Mouse (Mus musculus): Measurements from ENCODE around the gene Cldn34d.

Cldn34d gene

DNA sequence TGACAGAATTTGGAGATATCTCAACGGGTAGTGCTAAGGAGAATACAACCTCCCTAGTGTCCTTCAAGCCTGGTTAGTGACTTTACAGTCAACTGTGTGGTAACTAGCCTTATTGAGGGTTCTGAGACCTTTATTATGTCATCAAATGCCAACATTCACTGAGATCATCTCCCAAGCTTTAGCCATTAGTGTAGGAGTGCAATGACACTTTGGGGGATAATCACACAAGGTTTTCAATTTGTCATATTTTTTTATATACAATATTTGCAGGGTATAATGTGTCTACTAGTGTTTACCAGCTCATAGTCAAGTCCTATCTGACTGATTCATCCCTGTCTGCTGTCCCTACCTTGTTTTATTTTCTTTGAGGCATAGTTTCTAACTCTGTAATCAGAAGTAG is at the start of gene Cldn34d:
Gene Cldn34d, minus strand, starts transcription at position 101 of the 400 bp plus-strand sequence.
- DNase-seq (ENCODE audit: low spot score) = no peak

DNA sequence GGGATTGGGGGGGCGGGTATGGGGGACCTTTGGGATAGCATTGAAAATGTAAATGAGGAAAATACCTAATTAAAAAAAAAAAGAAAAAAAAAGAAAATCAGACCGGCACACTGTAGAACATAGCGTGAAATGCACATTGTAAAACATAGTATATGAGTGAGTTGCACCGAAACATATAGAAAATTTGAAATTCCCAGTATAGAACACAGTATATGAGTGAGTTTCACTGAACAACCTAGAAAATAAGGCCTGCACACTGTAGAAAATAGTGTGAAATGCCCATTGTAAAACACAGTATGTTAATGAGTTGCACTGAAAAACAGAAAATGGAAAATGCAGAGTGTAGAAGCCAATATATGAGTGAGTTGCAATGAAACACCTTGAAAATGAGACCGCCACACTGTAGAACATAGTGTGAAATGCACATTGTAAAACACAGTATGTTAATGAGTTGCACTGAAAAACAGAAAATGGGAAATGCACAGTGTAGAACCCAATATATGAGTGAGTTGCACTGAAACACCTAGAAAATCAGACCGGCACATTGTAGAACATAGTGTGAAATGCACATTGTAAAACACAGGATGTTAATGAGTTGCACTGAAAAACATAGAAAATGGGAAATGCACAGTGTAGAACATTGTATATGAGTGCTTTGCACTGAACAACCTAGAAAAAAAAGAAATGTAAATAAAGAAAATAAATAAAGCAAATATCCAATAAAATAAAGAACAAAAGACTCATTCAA is 4.1 kb downstream of the Cldn34d start:
- no peak for DNase-seq (ENCODE audit: low spot score)

Data from ovary, adult 18-20 months (tissue).